23 mouse cellular contexts compared by ENCODE assay signal in the genomic region with DNA sequence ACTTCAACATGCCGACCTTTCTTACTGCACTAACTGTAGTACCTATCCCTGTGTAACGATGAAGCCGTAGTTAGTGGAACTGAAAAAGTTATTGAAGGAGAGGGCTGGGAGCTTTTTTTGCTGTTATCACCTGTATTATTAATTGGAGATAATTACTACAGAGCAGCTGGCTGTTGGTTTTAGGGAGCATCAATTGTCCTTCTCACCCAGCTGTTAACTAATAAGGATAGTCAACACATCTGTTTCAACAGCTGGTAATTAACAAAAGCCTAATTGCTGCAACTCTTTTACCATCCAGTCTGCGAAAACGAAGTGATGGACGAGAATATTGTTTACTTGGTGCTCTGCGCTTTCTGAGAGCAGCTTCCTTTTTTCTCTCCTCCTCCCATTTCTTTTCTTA.
DNase-seq lines count a peak whose midpoint lies in the region; ATAC-seq and TF ChIP-seq lines count a peak whose summit lies in the region.
"Had no signal": no experiment of that assay in that cellular context is flagged by ENCODE, and none has a peak within 500 bp of the region (broad histone marks: within the 10 kb centered on the region; RNA-seq: fewer than 3 reads in every experiment).

No protein-coding gene starts in this region.

- 14% methylated on average over 7 of the region's 7 CpGs for WGBS in forebrain, embryonic 11.5 days
- WGBS in forebrain, postnatal 0 days: 10% methylated on average over 7 of the region's 7 CpGs
- WGBS in midbrain, embryonic 14.5 days: 14% methylated on average over 7 of the region's 7 CpGs

- ATAC-seq in forebrain, embryonic 11.5 days (replicated peaks; ENCODE audit: low FRiP score): no peak
- ATAC-seq in forebrain, postnatal 0 days: no peak
- no peak for ATAC-seq in midbrain, embryonic 14.5 days (ENCODE audit: low FRiP score, low TSS enrichment)
- ATAC-seq: hindbrain, embryonic 16.5 days; intestine, embryonic 15.5 days had no signal

- H3K4me2 ChIP-seq in forebrain, embryonic 11.5 days (ENCODE audit: low read depth, low read length, severe bottlenecking): peak overlapping the region; percentile 8; the same call in 1 of the 2 replicates
- H3K4me2 ChIP-seq in forebrain, postnatal 0 days (ENCODE audit: low read depth): no peak overlapping the region
- peak overlapping the region; percentile 25; the same call in 1 of the 2 replicates for H3K4me2 ChIP-seq in midbrain, embryonic 14.5 days (ENCODE audit: low read length)
- H3K4me2 ChIP-seq: embryonic facial prominence, embryonic 13.5 days; intestine, embryonic 15.5 days; limb, embryonic 13.5 days; liver, embryonic 11.5 days; lung, embryonic 15.5 days had no signal

- DNase-seq in forebrain, embryonic 11.5 days (ENCODE audit: low spot score): no peak
- no peak for DNase-seq in forebrain, postnatal 0 days
- peak; percentile 52 for DNase-seq in retina, embryonic 14.5 days (ENCODE audit: low spot score)
- DNase-seq in retina, postnatal 1 day: no peak
- DNase-seq in midbrain, embryonic 14.5 days: no peak
- DNase-seq in spleen, postnatal 14 days (ENCODE audit: low spot score in 2 of 2): no peak
- DNase-seq in kidney, postnatal 36 days: no peak
- DNase-seq: adrenal gland, adult 8-10 months; cerebellum, adult 9-10 months; gastrocnemius, postnatal 14 days; heart, postnatal 14 days; kidney, adult 2 months; kidney, postnatal 4 days; lung, postnatal 4 days; thymus, postnatal 4 days had no signal

- H3K27me3 ChIP-seq in forebrain, embryonic 11.5 days (ENCODE audit: control insufficient read depth, insufficient read depth, low read length): no peaks in the 10 kb centered on the region; the same call in 1 of the 2 replicates
- H3K27me3 ChIP-seq in forebrain, postnatal 0 days (ENCODE audit: insufficient read depth, low read length): no peaks in the 10 kb centered on the region
- H3K27me3 ChIP-seq in midbrain, embryonic 14.5 days (ENCODE audit: control insufficient read depth, insufficient read depth, low read length): no peaks in the 10 kb centered on the region
- H3K27me3 ChIP-seq: embryonic facial prominence, embryonic 13.5 days; intestine, embryonic 15.5 days; limb, embryonic 13.5 days; lung, embryonic 15.5 days; megakaryocyte, embryonic 14.5 days had no signal

- peaks cover 5% of the 10 kb centered on the region for H3K4me1 ChIP-seq in forebrain, embryonic 11.5 days (replicated peaks; ENCODE audit: control insufficient read depth, insufficient read depth, low read length)
- H3K4me1 ChIP-seq in forebrain, postnatal 0 days (ENCODE audit: insufficient read depth): no peaks in the 10 kb centered on the region
- peaks cover 13% of the 10 kb centered on the region for H3K4me1 ChIP-seq in midbrain, embryonic 14.5 days (ENCODE audit: control insufficient read depth, insufficient read depth, low read length)
- H3K4me1 ChIP-seq: intestine, embryonic 15.5 days; limb, embryonic 13.5 days; lung, embryonic 15.5 days; megakaryocyte, embryonic 14.5 days had no signal

- no peaks in the 10 kb centered on the region for H3K36me3 ChIP-seq in forebrain, embryonic 11.5 days (ENCODE audit: control insufficient read depth, insufficient read depth, low read length)
- H3K36me3 ChIP-seq in forebrain, postnatal 0 days (ENCODE audit: insufficient read depth): no peaks in the 10 kb centered on the region
- H3K36me3 ChIP-seq in midbrain, embryonic 14.5 days (ENCODE audit: control insufficient read depth, insufficient read depth, low read length): no peaks in the 10 kb centered on the region
- H3K36me3 ChIP-seq: embryonic facial prominence, embryonic 13.5 days; G1E; intestine, embryonic 15.5 days; limb, embryonic 13.5 days; lung, embryonic 15.5 days had no signal

- no peak overlapping the region for H3K9ac ChIP-seq in forebrain, embryonic 11.5 days (ENCODE audit: low read length)
- H3K9ac ChIP-seq in forebrain, postnatal 0 days: no peak overlapping the region
- H3K9ac ChIP-seq in midbrain, embryonic 14.5 days (replicated peaks; ENCODE audit: low read length): no peak overlapping the region
- H3K9ac ChIP-seq: embryonic facial prominence, embryonic 13.5 days; intestine, embryonic 15.5 days; limb, embryonic 13.5 days; lung, embryonic 15.5 days had no signal

- H3K9me3 ChIP-seq in forebrain, embryonic 11.5 days (ENCODE audit: control insufficient read depth, low read length): no peaks in the 10 kb centered on the region
- H3K9me3 ChIP-seq in forebrain, postnatal 0 days (ENCODE audit: low read length): no peaks in the 10 kb centered on the region
- no peaks in the 10 kb centered on the region for H3K9me3 ChIP-seq in midbrain, embryonic 14.5 days (ENCODE audit: control insufficient read depth, low read length)
- H3K9me3 ChIP-seq: embryonic facial prominence, embryonic 13.5 days; G1E; intestine, embryonic 15.5 days; limb, embryonic 13.5 days; lung, embryonic 15.5 days had no signal

- H3K4me3 ChIP-seq in forebrain, embryonic 11.5 days (ENCODE audit: low read depth, low read length): no peak overlapping the region; the same call in 1 of the 2 replicates
- no peak overlapping the region for H3K4me3 ChIP-seq in forebrain, postnatal 0 days (ENCODE audit: low read depth, low read length)
- H3K4me3 ChIP-seq in midbrain, embryonic 14.5 days (replicated peaks; ENCODE audit: low read depth, low read length): no peak overlapping the region
- H3K4me3 ChIP-seq: embryonic facial prominence, embryonic 13.5 days; intestine, embryonic 15.5 days; limb, embryonic 13.5 days; lung, embryonic 15.5 days; megakaryocyte, embryonic 14.5 days had no signal

- H3K27ac ChIP-seq in forebrain, embryonic 11.5 days (ENCODE audit: low read depth, low read length): no peak overlapping the region
- no peak overlapping the region for H3K27ac ChIP-seq in forebrain, postnatal 0 days (ENCODE audit: low read depth, low read length)
- H3K27ac ChIP-seq in midbrain, embryonic 14.5 days (replicated peaks; ENCODE audit: low read depth, low read length): no peak overlapping the region
- H3K27ac ChIP-seq: embryonic facial prominence, embryonic 13.5 days; intestine, embryonic 15.5 days; limb, embryonic 13.5 days; lung, embryonic 15.5 days had no signal

- TF ChIP-seq CTCF in forebrain, postnatal 0 days (IDR thresholded peaks at IDR 0.05; ENCODE audit: low read depth): no peak
